Mouse (Mus musculus) liver, adult (tissue): ENCODE data around the gene Elavl2.

ENCODE experiments used
- GATA4 ChIP-seq: IDR thresholded peaks from 2 replicates; pipeline ENCODE4 v1.6.1; 2014; ENCODE audit warnings: mild to moderate bottlenecking, low read length; ENCODE audit not compliant: insufficient replicate concordance

The Elavl2 gene

DNA sequence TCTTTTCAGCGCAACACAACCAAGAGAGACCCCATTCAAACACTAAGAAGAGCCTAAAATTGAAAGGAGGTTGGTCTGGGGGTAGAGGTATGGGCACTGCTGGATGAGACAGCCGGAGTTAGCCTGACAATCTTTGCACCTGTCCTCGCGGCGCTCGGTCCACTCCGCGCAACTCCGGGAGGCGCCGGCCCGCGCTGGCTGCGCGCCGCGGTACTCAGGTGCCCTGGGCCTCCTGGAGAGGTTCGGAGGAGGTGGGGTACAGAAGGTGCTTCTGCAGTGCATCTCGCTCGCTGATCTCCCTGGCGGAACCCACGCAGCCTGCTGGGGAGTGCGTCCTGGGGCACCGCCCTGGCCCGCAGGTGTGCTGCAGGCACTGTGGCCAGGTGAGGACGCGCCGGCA is at the start of gene Elavl2:
Gene Elavl2, minus strand, starts transcription at position 363 of the 400 bp plus-strand sequence.
- TF ChIP-seq GATA4 = no peak

DNA sequence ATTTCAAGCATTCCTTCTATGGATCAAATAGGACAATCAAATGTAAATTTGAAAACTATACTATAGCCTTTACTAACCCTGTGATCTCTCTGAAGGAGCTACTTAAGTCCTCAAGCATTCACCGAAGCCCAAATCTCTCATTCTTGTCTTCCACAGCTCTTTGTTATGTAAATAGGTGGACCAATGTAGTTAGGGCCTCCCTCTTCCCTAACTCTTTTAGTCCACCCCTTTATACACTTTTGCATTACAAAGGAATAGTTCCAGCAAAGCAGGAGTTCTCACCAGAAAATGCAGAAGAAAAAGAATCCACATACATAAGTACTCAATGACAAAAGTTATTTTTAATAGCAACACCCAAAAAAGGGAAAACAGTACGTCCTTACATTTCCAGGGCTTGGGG is 47.3 kb upstream of the Elavl2 start:
- TF ChIP-seq GATA4 = no peak

DNA sequence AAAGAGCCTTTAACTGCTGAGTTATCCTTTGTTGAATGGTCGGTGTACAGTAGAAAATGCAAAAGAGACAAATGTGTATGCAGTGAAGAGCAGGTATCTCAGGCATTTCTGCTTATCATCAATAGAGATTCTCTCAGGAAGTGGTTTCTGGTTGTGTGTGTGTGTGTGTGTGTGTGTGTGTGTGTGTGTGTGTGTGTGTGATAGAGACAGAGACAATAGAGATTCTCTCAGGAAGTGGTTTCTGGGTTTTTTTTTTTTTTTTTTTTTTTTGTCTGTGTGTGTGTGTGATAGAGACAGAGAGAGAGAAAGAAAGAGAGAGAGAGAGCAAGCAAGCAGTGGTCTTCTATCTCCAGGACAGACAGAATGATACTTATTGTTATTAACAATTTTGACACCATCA is 15.0 kb upstream of the Elavl2 start:
- no peak for TF ChIP-seq GATA4

DNA sequence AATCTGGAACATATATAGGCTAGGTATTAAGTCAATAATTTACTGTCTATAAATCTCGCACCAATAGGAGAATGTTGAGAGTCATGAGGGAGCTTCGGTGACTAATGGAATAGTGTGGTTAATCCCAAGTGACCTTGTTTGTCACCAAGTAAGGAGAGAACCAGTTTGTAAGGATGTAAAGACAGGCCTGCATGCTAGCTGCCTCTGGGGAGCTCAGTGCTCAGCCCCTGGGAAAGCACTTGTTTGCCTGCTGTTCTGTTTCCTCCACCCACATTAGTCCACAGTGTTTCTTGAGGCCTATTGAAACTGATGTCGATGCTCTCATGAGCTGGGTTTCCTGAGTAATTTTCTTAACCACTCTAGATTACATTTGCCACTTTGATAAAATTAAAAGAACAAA is 4.5 kb upstream of the Elavl2 start:
- no peak for TF ChIP-seq GATA4

DNA sequence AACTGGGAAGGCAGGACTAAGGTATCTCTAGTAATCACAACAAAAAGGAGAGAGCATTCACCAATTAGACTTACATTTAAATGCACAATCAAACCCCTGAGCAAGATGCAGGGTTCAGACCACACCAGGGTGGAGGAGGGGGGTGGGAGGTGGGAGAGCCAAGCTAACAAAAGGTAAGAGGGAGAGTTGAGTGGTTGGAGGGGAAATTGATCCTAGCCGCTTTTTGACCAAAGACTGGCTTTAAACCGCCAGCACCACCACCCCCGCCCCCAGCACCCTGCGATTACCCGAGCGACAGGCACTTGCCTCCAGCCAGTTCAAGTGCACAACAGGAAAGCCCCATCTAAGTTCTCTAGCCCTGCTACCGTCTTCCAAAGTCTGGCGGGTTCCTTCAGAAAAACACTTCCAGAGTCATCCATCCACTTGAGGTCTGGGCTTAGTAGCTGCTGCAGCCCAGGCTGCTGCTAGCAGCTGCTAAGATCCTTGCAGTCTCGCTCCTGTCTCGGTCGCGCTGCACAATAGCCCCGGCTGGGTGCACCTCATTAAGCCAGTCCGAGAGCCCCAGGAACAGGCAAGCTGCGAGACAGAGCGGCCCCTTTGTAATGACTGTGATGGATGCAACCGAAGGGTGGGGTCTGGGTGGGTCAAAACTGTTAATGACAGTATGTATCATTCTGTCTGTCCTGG is 932 bp downstream of the Elavl2 start:
- no peak for TF ChIP-seq GATA4

DNA sequence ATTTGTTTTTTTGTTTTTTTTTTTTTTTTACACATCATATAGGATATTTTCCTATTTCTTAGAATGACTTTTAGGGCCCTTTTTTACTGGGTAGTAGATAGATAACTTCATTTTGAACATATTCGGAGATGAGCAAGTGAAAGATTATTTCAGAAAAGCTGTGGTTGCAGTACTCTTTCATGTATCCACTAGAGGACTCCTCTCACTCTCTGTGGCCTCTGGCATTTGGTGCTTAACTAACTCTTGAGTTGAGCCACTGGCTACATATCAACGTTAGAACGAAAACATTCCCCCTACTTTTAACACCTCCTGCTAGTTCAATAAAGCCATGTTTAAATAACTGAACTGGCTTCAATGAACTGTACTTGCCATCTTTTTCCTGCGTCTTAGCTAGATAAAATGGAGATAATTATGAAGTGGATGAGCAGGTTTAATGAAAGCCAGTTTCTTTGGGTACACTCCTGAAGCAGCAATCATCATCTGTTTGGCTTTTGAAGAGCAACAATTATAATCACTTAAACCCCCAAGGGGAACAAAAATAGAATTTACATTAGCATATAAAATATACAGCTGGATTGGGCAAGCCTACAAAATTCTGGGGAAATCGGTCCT is 8.5 kb downstream of the Elavl2 start:
- TF ChIP-seq GATA4 = no peak

DNA sequence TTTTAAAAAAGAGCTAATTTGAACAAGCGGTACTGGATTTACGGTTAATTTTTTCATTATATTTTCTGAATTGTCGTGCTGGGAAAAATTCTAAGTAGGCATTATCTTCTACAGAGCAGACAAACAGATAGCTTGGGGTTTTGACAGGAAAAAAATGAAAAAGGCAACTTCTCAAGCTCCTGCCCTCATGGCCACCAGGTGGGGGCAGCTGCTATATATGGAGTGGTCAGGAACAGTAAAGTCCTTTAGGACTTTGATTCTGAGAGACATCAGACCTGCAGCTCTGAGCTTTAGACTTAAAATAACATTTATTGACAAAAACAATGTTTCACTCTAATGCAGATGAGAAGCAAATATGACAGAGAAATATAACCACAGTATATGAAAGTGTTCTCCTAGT is 12.9 kb downstream of the Elavl2 start:
- TF ChIP-seq GATA4 = no peak

DNA sequence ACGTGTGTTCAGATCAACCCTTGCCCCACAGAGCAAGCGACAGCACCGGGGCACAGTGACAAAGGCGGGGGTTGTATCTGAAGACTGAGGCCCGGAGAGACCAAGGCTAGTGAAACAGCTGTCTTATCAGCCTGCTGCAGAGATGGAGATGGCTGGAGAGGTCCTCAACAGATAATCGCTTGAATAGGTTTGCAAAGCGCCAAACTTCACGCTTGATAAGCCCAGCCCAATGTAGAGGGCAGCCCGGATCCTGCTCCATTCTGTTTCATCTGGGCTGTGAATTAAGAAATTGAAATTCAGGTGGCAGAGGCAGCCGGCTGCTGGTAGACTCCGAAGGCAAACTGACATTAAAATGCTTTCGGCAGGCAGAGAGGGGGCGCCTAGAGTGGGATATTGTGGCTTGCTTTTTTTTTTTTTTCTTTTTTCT is 19.4 kb downstream of the Elavl2 start:
- TF ChIP-seq GATA4 = no peak

DNA sequence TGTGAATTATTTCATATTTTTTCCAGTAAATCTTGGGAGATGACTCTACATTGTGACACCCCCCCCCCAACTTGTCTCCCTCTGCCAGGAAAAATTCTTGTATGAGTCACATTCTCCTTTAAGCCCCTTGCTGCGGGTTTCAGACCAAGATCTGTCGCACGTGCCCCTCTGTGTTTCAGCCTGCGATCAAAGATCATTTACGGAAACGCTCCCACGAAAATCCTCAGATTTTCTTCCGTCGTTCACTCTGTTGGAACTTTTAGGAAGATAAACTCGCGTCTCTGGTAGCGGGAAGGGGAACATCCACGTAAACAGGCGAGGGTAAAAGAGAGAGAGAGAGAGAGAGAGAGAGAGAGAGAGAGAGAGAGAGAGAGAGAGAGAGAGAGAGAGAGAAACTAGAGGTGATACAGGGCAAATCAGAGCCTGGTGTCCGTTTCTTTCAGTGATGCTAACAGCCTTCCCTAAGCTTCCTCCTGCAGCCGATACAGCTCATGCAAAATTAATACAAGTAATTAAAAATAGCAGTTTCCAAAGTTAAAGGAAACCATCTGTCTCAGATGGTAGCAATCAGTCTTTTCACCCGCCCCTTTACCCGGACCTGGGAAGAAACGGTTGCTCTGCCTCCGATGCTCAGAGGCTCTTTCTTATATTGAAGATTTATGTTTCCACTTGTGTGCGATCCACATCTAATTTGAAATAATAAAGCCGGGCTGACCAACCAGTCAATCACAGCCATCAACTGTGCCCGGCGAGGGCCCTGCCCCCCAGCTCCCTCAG is 20.1 kb downstream of the Elavl2 start:
- no peak for TF ChIP-seq GATA4

DNA sequence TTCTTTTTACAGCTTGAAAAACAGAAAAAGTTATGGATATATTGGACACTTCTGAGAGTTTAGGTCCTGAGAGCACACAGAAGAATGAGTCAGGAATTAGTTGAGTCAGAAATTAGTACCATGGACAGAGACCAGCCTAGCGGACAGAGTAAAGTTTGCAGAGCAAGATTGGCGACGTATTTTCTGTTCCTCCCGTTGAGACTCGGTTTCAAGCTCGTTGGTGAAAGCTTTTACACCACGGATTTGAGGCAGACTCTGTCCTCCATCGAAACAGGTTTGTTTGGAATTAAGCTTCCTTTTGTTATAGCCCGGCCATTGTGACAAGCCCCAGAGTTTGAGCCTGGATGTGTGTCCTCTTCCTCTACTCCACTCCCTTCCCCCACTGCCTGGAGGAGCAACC is 21.0 kb downstream of the Elavl2 start:
- TF ChIP-seq GATA4 = no peak

DNA sequence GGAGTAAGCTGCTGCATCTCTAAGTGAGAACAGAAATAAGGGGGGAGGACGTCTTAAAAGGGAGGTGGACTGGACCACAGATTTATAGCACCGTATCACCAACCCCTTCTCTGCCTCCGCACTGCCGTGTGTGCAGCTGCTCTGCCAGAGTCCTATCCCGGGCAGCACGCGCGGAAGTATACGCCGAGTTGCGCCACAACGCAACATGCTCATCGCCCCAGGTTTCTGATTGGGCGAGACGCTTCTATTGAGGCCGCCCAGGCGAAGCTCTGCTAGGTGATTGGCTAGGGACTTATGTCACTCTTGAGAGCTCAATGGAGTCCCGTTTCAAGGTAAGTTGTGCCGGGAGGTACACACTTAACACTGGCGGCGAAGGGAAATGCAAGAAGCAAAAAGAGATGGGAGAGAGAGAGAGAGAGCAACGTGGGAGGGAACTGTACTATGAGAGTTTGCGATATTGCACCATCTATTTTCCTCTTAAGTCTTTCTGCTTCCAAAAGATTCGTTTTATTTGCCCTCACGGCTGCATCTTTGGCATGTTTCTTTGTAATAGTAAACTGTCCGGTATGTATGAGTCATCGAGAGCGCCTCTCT is 24.2 kb downstream of the Elavl2 start:
- no peak for TF ChIP-seq GATA4

DNA sequence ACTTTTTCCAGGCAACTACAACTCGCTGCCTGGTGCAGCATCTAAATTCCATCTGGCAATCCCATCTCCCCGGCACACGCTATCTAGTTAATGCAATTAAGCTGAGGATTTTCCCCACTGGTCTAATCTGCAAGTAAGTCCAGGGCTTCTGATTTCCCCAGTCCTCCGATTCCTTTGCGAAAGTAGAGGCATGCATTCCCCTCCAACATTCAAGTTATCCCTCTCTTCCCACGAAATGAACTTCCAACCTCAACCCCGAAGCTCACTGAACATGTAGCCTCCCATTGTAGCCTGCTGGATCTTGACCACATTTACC is 25.3 kb downstream of the Elavl2 start:
- TF ChIP-seq GATA4 = no peak

DNA sequence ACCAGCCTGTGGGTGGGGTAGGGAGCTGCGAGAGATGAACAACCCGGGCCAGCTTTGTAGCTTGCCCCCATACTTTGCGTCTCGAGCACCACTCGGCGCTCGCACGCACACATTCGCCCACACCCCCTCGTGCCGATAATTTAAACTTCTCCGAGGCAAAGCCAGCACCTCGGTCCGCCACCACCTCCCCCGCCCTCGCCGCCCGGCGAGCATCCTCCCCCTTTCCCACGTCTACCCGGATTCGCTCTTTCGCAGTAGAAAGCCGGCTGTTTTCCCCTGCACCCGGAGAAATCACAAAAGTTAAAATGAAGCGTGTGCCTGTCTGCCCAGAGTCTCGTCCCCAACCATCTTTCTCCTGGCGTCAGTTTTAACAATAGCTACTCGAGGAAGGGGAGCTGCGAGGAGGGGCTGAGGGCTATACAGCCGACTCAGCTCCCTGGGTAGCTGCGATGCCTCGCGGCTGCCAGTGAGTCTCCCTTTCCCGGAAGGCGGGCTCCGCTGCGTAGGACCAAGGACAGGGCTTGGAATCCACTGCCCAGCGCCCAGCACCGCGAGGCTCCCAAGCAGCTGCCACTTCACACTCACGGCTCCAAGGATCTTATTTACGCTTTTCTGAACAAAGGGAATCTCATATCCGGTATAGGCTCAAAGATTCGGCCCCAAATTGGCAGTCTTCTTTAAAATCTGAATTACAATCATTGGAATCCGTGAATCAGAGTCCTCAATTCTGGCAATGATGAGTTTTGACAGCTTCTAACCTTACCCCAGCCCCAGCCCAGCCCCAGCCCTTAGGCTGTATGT is 25.8 kb downstream of the Elavl2 start:
- TF ChIP-seq GATA4 = no peak

DNA sequence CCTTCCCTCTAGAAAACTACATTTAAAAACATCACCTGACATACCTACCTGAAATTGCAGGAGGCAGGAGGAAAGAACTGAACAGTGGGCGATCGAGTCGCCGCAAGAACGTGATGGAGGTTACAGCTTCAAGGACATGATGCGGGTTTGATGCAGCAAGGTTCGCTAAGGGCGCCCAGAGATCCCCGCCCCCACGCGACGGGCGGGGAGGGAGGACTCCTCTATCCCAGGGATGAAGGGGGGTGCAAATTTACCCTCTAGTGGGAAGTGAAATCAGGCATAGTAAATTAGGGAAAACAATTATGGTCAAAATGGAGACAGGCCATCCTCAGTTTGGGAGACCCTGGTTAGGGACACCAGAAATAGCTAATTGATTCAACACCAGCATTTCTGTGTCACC is 27.7 kb downstream of the Elavl2 start:
- no peak for TF ChIP-seq GATA4

DNA sequence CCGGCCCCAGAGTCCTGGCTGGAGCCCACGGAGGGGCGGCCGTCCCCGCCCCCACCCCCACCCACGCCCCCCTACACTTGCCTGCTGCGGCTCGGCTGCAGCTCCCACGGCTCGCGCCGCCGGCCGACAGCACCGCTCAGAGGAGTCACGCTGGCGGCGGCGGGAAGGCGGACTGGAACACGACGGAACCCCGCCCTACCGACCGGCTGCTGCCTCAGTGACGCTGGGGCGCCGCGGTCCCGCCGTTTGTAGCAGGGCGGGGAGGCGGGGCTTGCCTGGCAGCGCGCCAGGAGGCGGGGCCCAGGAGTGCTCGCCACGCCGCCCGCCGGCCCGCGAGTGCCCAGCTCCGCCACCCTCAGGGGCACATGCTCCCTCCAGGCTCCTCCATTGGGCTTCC is 28.8 kb downstream of the Elavl2 start:
- TF ChIP-seq GATA4 = no peak

DNA sequence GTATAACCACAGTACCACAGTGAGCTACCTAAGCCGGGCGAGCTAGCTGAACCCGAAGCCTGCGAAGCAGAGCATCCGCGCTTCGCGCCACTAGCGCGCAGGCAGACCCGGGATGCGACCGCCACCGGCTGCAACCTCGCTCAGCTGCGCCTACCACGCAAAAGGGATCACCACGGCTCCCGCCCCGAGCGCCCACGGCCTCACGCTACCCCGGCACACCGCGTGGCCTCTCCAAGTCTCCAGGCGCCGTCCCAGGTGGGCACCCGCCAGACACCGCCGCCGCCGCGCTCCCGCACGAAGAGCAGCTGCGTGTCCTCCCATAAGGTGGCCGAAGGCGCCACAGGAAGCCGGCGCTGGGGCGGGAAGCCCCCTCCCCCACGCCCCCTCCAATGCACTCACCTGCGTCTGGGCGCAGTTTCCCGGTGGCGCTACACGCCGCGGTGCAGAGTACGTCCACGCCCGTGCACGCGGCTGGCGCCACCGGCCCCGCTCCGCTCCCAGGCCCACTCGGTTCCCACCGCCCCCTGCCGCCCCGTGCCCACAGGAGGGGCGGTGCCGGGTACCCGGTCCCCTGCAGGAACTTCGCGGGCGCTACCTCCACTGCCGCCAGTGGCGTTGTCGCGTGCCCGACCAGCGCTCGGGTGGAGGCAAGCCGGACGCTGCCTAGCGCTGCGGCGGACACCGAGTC is 29.3 kb downstream of the Elavl2 start:
- no peak for TF ChIP-seq GATA4
